Mouse (Mus musculus) kidney, adult 2 months (tissue): ENCODE results near the gene Rerg.

Source experiments
- CTCF ChIP-seq: fragments of 200-500 bp; conservative IDR thresholded peaks from 2 replicates; pipeline ENCODE4 v1.5.1; 2011; ENCODE audit warnings: low read depth, mild to moderate bottlenecking, control low read depth, low read length, moderate library complexity, mixed read lengths; ENCODE audit not compliant: insufficient read depth, insufficient read length
- POLR2A ChIP-seq: fragments of 200-500 bp; IDR thresholded peaks from one replicate; pipeline ENCODE4 v1.6.1; 2011; ENCODE audit warnings: low read depth, low read length, control low read depth

DNA sequence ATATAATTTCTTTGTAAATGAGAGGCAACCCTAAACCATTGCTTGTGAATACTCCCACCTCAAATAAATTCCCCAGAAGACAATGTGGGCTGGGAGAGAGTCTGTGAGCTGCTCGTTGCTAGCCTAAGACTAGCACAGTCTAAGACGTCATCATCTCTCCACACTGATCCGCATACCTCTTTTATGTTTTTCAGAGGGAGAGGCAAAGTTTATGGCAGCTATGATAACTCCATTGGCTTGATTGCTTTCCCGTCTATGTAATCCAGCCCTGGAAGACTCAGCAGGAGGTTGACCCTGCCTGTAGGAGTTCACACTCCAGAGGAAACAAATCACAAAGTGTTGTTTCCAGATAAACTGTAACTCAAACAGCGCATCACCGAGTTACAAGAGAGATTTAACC lies 38.9 kb downstream of the Rerg start:
- TF ChIP-seq POLR2A (no peak), CTCF (no peak)
